Mouse (Mus musculus): Measurements from ENCODE around the gene Kcna7. TPM values are rescaled to one million over a fixed set of nuclear protein-coding genes. Genes with fewer than 3 reads are reported as not detected.
"Not testable (repeated sequence)": the region's sequence is repeated elsewhere in the genome, so short reads cannot be mapped to it uniquely, and the experiment has no call there.

Gene Kcna7
- 10 to 100 TPM; 83.7 to 93.5 TPM for total RNA-seq (2021)
- long read RNA-seq, experiment 1, transcript Kcna7-201 (2 exons, 2,182 nt) = major isoform, 10 of 23 reads
- long read RNA-seq, experiment 1, partial matches to known transcripts = 0 of 23 reads
- long read RNA-seq, experiment 1, other reads (novel, unspliced or antisense) = 13 of 23 reads
- long read RNA-seq, experiment 2, transcript Kcna7-201 (2 exons, 2,182 nt) = major isoform, 11 of 28 reads
- long read RNA-seq, experiment 2, partial matches to known transcripts = 0 of 28 reads
- long read RNA-seq, experiment 2, other reads (novel, unspliced or antisense) = 17 of 28 reads

- peak; percentile 87 for DNase-seq (ENCODE audit: low spot score)
These were observed at the start of gene Kcna7 for GRCm38 (mm10) chr7:45405091-45406075. Kcna7 (plus strand) TSS chr7:45405653.

GRCm38 (mm10) chr7:45356087-45356486, 49.4 kb upstream of the Kcna7 start:
- DNase-seq (ENCODE audit: low spot score) = no peak

GRCm38 (mm10) chr7:45359081-45359480, 46.4 kb upstream of the Kcna7 start:
- not testable (repeated sequence) for DNase-seq (ENCODE audit: low spot score)

- no peak for DNase-seq (ENCODE audit: low spot score)
These were observed 44.9 kb upstream of the Kcna7 start for GRCm38 (mm10) chr7:45360404-45361125.

- DNase-seq (ENCODE audit: low spot score) = peak; percentile 64
These were observed 44.1 kb upstream of the Kcna7 start for GRCm38 (mm10) chr7:45361243-45361804.

- no peak for DNase-seq (ENCODE audit: low spot score)
These were observed 42.7 kb upstream of the Kcna7 start for GRCm38 (mm10) chr7:45362801-45363200.

GRCm38 (mm10) chr7:45363983-45364382, 41.5 kb upstream of the Kcna7 start:
- DNase-seq (ENCODE audit: low spot score) = no peak

GRCm38 (mm10) chr7:45365742-45366651, 39.5 kb upstream of the Kcna7 start:
- peak; percentile 50 for DNase-seq (ENCODE audit: low spot score)

GRCm38 (mm10) chr7:45366652-45367019, 38.8 kb upstream of the Kcna7 start, which contains the start of gene Ppfia3:
Ppfia3 (minus strand) TSS chr7:45367019.
- no peak for DNase-seq (ENCODE audit: low spot score)

- peak; percentile 97 for DNase-seq (ENCODE audit: low spot score)
These were observed 38.2 kb upstream of the Kcna7 start for GRCm38 (mm10) chr7:45367020-45367880.

- no peak for DNase-seq (ENCODE audit: low spot score)
These were observed 37.3 kb upstream of the Kcna7 start for GRCm38 (mm10) chr7:45368178-45368577.

GRCm38 (mm10) chr7:45369022-45369745, 36.3 kb upstream of the Kcna7 start:
- DNase-seq (ENCODE audit: low spot score) = no peak

GRCm38 (mm10) chr7:45369836-45370474, 35.5 kb upstream of the Kcna7 start:
- DNase-seq (ENCODE audit: low spot score) = no peak

- DNase-seq (ENCODE audit: low spot score) = peak; percentile 84
These were observed 34.8 kb upstream of the Kcna7 start, which contains the start of gene Lin7b for GRCm38 (mm10) chr7:45370475-45371311. Lin7b (minus strand) TSS chr7:45370583.

GRCm38 (mm10) chr7:45372371-45372770, 33.1 kb upstream of the Kcna7 start:
- DNase-seq (ENCODE audit: low spot score) = no peak

GRCm38 (mm10) chr7:45374620-45375019, 30.8 kb upstream of the Kcna7 start:
- DNase-seq (ENCODE audit: low spot score) = no peak

- no peak for DNase-seq (ENCODE audit: low spot score)
These were observed 29.4 kb upstream of the Kcna7 start for GRCm38 (mm10) chr7:45376057-45376456.
